ENCODE assay signal across 7 mouse cellular contexts in the genomic region with DNA sequence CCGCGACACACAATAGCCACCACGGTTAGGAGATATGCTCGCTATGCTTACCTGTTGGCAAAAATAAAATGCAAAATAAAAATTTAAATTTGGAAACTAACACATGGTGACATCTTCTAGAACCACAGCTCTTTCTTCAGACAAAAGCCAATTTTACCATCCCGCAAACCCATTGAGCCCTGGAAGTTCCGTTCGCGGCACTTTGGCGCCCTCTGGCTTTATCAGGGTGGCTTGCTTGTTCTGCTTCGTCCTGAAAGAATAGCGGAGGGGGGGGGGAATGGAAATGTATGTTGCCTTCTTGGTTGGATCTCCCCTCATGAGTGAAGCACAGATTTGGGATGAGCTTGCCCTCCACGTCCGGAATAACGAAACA. TPM values are rescaled to one million over a fixed set of nuclear protein-coding genes. Genes with fewer than 3 reads are reported as not detected.
DNase-seq lines count a peak whose midpoint lies in the region; ATAC-seq and TF ChIP-seq lines count a peak whose summit lies in the region.

No protein-coding gene starts in this region.

- H3K27me3 ChIP-seq in embryonic facial prominence, embryonic 10.5 days (replicated peaks; ENCODE audit: low read depth, poor library complexity, severe bottlenecking) = no peaks in the 10 kb centered on the region; the same call in 1 of the 2 replicates
- peaks cover 7% of the 10 kb centered on the region for H3K27me3 ChIP-seq in heart, adult 2 months (ENCODE audit: control insufficient read depth, insufficient read depth, low read length)
- H3K27me3 ChIP-seq in kidney, adult 2 months (replicated peaks; ENCODE audit: control insufficient read depth, insufficient read depth, low read length) = peaks cover 6% of the 10 kb centered on the region; the same call in 1 of the 2 replicates
- H3K27me3 ChIP-seq in limb, embryonic 12.5 days = 0 out of 2 replicates have a peak, but pooled peaks cover 6% of the 10 kb centered on the region
- no peaks in the 10 kb centered on the region for H3K27me3 ChIP-seq in midbrain, embryonic 14.5 days (ENCODE audit: control insufficient read depth, insufficient read depth, low read length)

- H3K27ac ChIP-seq in embryonic facial prominence, embryonic 10.5 days (replicated peaks) = peak overlapping the region; percentile 95
- no peak overlapping the region for H3K27ac ChIP-seq in heart, adult 2 months
- no peak overlapping the region for H3K27ac ChIP-seq in kidney, adult 2 months (ENCODE audit: insufficient read depth, low read depth, low read length)
- H3K27ac ChIP-seq in limb, embryonic 12.5 days = peak overlapping the region; percentile 96
- H3K27ac ChIP-seq in midbrain, embryonic 14.5 days (replicated peaks; ENCODE audit: low read depth, low read length) = peak overlapping the region; percentile 100

- DNase-seq in adrenal gland, postnatal 10 days = peak; percentile 90
- peak; percentile 90 for DNase-seq in embryonic facial prominence, embryonic 10.5 days (ENCODE audit: low spot score)
- DNase-seq in heart, adult 2 months = peak; percentile 83 to 86
- DNase-seq in kidney, adult 2 months = peak; percentile 86
- peak; percentile 98 for DNase-seq in midbrain, embryonic 14.5 days
- peak; percentile 48 to 79 for DNase-seq in spleen, adult 18-20 months

- H3K9ac ChIP-seq in heart, adult 2 months (ENCODE audit: low read depth, low read length) = no peak overlapping the region
- H3K9ac ChIP-seq in limb, embryonic 12.5 days (replicated peaks) = peak overlapping the region; percentile 94
- peak overlapping the region; percentile 100 for H3K9ac ChIP-seq in midbrain, embryonic 14.5 days (replicated peaks; ENCODE audit: low read length)

- WGBS in embryonic facial prominence, embryonic 10.5 days = under 1% methylated on average over 14 of the region's 14 CpGs
- 1% methylated on average over 14 of the region's 14 CpGs for WGBS in heart, adult 2 months
- WGBS in kidney, adult 2 months = 0% methylated on average over 14 of the region's 14 CpGs
- WGBS in limb, embryonic 12.5 days = under 1% methylated on average over 14 of the region's 14 CpGs
- 0% methylated on average over 14 of the region's 14 CpGs for WGBS in midbrain, embryonic 14.5 days

- peak overlapping the region; percentile 81 for H3K4me2 ChIP-seq in limb, embryonic 12.5 days
- peak overlapping the region; percentile 68 for H3K4me2 ChIP-seq in midbrain, embryonic 14.5 days (ENCODE audit: low read length)

- H3K36me3 ChIP-seq in embryonic facial prominence, embryonic 10.5 days (replicated peaks) = peaks cover 2% of the 10 kb centered on the region
- H3K36me3 ChIP-seq in heart, adult 2 months (ENCODE audit: control insufficient read depth, insufficient read depth, low read length) = no peaks in the 10 kb centered on the region
- no peaks in the 10 kb centered on the region for H3K36me3 ChIP-seq in kidney, adult 2 months (ENCODE audit: control insufficient read depth, insufficient read depth, low read length)
- H3K36me3 ChIP-seq in limb, embryonic 12.5 days = no peaks in the 10 kb centered on the region
- no peaks in the 10 kb centered on the region for H3K36me3 ChIP-seq in midbrain, embryonic 14.5 days (ENCODE audit: control insufficient read depth, insufficient read depth, low read length)

- no peaks in the 10 kb centered on the region for H3K79me2 ChIP-seq in heart, adult 2 months (replicated peaks; ENCODE audit: control insufficient read depth, insufficient read depth, low read length)

- ATAC-seq in limb, embryonic 12.5 days (ENCODE audit: insufficient number of reproducible peaks, insufficient read depth, low FRiP score, low TSS enrichment, low read depth) = peak; percentile 24
- peak; percentile 28 for ATAC-seq in midbrain, embryonic 14.5 days (ENCODE audit: low FRiP score, low TSS enrichment)

- H3K9me3 ChIP-seq in embryonic facial prominence, embryonic 10.5 days = no peaks in the 10 kb centered on the region
- no peaks in the 10 kb centered on the region for H3K9me3 ChIP-seq in limb, embryonic 12.5 days
- H3K9me3 ChIP-seq in midbrain, embryonic 14.5 days (ENCODE audit: control insufficient read depth, low read length) = no peaks in the 10 kb centered on the region

- peaks cover 45% of the 10 kb centered on the region for H3K4me1 ChIP-seq in embryonic facial prominence, embryonic 10.5 days
- peaks cover 2% of the 10 kb centered on the region; the same call in 1 of the 2 replicates for H3K4me1 ChIP-seq in heart, adult 2 months (ENCODE audit: control insufficient read depth, insufficient read depth, low read length)
- 0 out of 2 replicates have a peak, but pooled peaks cover 4% of the 10 kb centered on the region for H3K4me1 ChIP-seq in kidney, adult 2 months (ENCODE audit: control insufficient read depth, insufficient read depth, low read length)
- no peaks in the 10 kb centered on the region; the same call in 1 of the 2 replicates for H3K4me1 ChIP-seq in limb, embryonic 12.5 days (replicated peaks)
- peaks cover 17% of the 10 kb centered on the region for H3K4me1 ChIP-seq in midbrain, embryonic 14.5 days (ENCODE audit: control insufficient read depth, insufficient read depth, low read length)

- TF ChIP-seq POLR2A in heart, adult 2 months (IDR thresholded peaks at IDR 0.05; ENCODE audit: insufficient read depth, low read depth, low read length) = no peak
- TF ChIP-seq POLR2A in kidney, adult 2 months (IDR thresholded peaks at IDR 0.05; ENCODE audit: low read depth, low read length) = no peak

- TF ChIP-seq EP300 in heart, adult 2 months (IDR thresholded peaks at IDR 0.05; ENCODE audit: insufficient read depth, low read depth, low read length) = peak; percentile 66

- H3K4me3 ChIP-seq in embryonic facial prominence, embryonic 10.5 days = peak overlapping the region; percentile 98
- H3K4me3 ChIP-seq in heart, adult 2 months = peak overlapping the region; percentile 33
- H3K4me3 ChIP-seq in kidney, adult 2 months (ENCODE audit: insufficient read depth, low read depth, low read length) = peak overlapping the region; percentile 5; the same call in 1 of the 2 replicates
- H3K4me3 ChIP-seq in limb, embryonic 12.5 days (replicated peaks) = peak overlapping the region; percentile 96
- peak overlapping the region; percentile 99 for H3K4me3 ChIP-seq in midbrain, embryonic 14.5 days (replicated peaks; ENCODE audit: low read depth, low read length)

- peak; percentile 75 for TF ChIP-seq CTCF in heart, adult 2 months (IDR thresholded peaks at IDR 0.05)
- TF ChIP-seq CTCF in kidney, adult 2 months (conservative IDR thresholded peaks at IDR 0.05; ENCODE audit: insufficient read depth, insufficient read length, low read depth, low read length) = peak; percentile 91

- intact Hi-C loops in heart, adult 2 months (cut with DNase I) = loop anchor here (1.0 to 10.0 kb wide), 5 partner anchors 270 to 825 kb away; partner anchors contain the start of gene Zfp622

RNA-seq across cellular contexts. Expression of gene Basp1, which starts 1.2 kb away (rescaled TPM):
- 10 to 100 TPM; 17.6 to 29.6 TPM for total RNA-seq in adrenal gland, postnatal 10 days (2021)
- polyA plus RNA-seq in embryonic facial prominence, embryonic 10.5 days (2016; fragmentation: Nextera tagmentation; extraction: Ambion mirVana) = 48.4 and 50.7 TPM in 2 replicates
- total RNA-seq in heart, adult 2 months (2021) = 1 to 10 TPM; 1.9 to 2.4 TPM
- 1.5 and 1.8 TPM in 2 replicates for polyA plus RNA-seq in heart, adult 2 months (2012; rRNA removed)
- polyA plus RNA-seq in kidney, adult 2 months (2012; rRNA removed) = 1.6 and 2.7 TPM in 2 replicates
- polyA plus RNA-seq in limb, embryonic 12.5 days (2016; fragmentation: Nextera tagmentation; extraction: Ambion mirVana) = 71.4 and 113 TPM in 2 replicates
- 227 and 382 TPM in 2 replicates for polyA plus RNA-seq in midbrain, embryonic 14.5 days (2014; fragmentation: Nextera tagmentation; extraction: Ambion mirVana)

Comparison
In these comparisons a context has a peak if more than half of its experiments do, and no peak if none do; other contexts are left out.
1. H3K27ac ChIP-seq: peak in embryonic facial prominence, embryonic 10.5 days (single experiment), limb, embryonic 12.5 days (single experiment) and midbrain, embryonic 14.5 days (single experiment); none in heart, adult 2 months (single experiment) and kidney, adult 2 months (single experiment).
2. H3K4me3 ChIP-seq: peak in every context shown above with its lines; median percentile 99 in midbrain, embryonic 14.5 days; 98 in embryonic facial prominence, embryonic 10.5 days; 96 in limb, embryonic 12.5 days; 33 in heart, adult 2 months; 5 in kidney, adult 2 months.
3. RNA of gene Basp1, which starts 1.2 kb away (polyA plus RNA-seq): 227 to 382 TPM in midbrain, embryonic 14.5 days, 71.4 to 113 TPM in limb, embryonic 12.5 days and 48.4 to 50.7 TPM in embryonic facial prominence, embryonic 10.5 days; 1.6 to 2.7 TPM in kidney, adult 2 months and 1.5 to 1.8 TPM in heart, adult 2 months; every median in the first group is over 10 times any median in the second.
4. Peak in every context shown above with its lines, with median percentiles within 50 percentile points of each other: DNase-seq.